Mouse (Mus musculus) C2C12 (cell line): ENCODE results near the gene Adcy9. TPM values are rescaled to one million over a fixed set of nuclear protein-coding genes. Genes with fewer than 3 reads are reported as not detected.

Experiments
- H3K27me3 ChIP-seq: one replicate; pipeline ENCODE4 v1.6.1; 2011; ENCODE audit not compliant: control insufficient read depth, insufficient read depth, insufficient read length
- H3K36me3 ChIP-seq: one replicate; pipeline ENCODE4 v1.6.1; 2011; ENCODE audit not compliant: control insufficient read depth, insufficient read depth
- H3K4me3 ChIP-seq: one replicate; pipeline ENCODE4 v1.5.1; 2011; ENCODE audit warnings: mild to moderate bottlenecking, control low read depth; ENCODE audit not compliant: poor library complexity, insufficient read depth, severe bottlenecking
- H3K79me2 ChIP-seq: one replicate; pipeline ENCODE4 v1.6.1; 2011; ENCODE audit not compliant: control insufficient read depth, insufficient read depth
- H3K79me3 ChIP-seq: one replicate; pipeline ENCODE4 v1.6.1; 2011; ENCODE audit warnings: low read depth, control low read depth
- H3ac ChIP-seq: one replicate; pipeline ENCODE3; 2011; ENCODE audit warnings: low read depth; ENCODE audit not compliant: control insufficient read depth, insufficient read length
- CEBPB ChIP-seq: IDR thresholded peaks from one replicate; pipeline ENCODE4 v1.6.1; 2011; ENCODE audit warnings: low read depth, mild to moderate bottlenecking, control low read depth, moderate library complexity
- CTCF ChIP-seq: IDR thresholded peaks from one replicate; pipeline ENCODE4 v1.5.1; 2011; ENCODE audit not compliant: control insufficient read depth, insufficient read depth, insufficient read length
- FOSL1 ChIP-seq: IDR thresholded peaks from one replicate; pipeline ENCODE4 v1.8.0; 2011; ENCODE audit warnings: mild to moderate bottlenecking, low read length; ENCODE audit not compliant: poor library complexity, insufficient read depth, severe bottlenecking
- MAX ChIP-seq: IDR thresholded peaks from one replicate; pipeline ENCODE4 v1.6.1; 2011; ENCODE audit warnings: mild to moderate bottlenecking, control low read depth
- MYOD1 ChIP-seq: IDR thresholded peaks from one replicate; pipeline ENCODE4 v1.6.1; 2011; ENCODE audit warnings: low read depth; ENCODE audit not compliant: control insufficient read depth, insufficient read length
- MYOG ChIP-seq: IDR thresholded peaks from one replicate; pipeline ENCODE4 v1.6.1; 2011; ENCODE audit not compliant: control insufficient read depth, insufficient read length; ENCODE audit errors: extremely low read depth
- USF1 ChIP-seq: IDR thresholded peaks from one replicate; pipeline ENCODE4 v1.6.1; 2011; ENCODE audit warnings: low read depth, mild to moderate bottlenecking, control low read depth, moderate library complexity
- polyA plus RNA-seq: library from polyadenylated mRNA; unstranded; fragments of >200 nt; fragmentation: generic; extraction: Trizol; gene quantifications from one replicate; pipeline ENCODE4 v1.2.1, GENCODE M21; 2012; ENCODE audit warnings: missing spikeins

Adcy9 gene
- polyA plus RNA-seq, 1 experiment = 2.2 TPM

DNA sequence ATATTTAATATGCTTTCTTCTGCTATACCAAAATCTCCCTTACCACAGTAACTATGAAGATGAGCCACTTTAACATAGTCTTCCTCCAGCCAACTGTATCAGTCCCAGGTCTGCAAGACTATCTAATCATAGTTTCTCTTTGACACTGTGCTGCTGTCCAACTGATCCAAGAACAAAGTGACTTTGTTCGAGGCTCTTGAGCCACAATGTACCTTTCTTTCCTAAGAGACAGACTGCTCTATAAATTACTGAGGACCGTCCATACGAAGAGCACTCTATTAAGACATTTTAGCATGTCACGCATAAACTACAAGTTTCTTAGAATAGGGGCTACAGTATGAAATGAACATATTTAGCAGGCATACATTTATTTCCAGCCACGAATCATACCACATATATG lies 46.0 kb downstream of the Adcy9 start:
- H3K79me3 ChIP-seq = no peaks in the 10 kb centered on the region
- no peak overlapping the region for H3K4me3 ChIP-seq
- H3K79me2 ChIP-seq = no peaks in the 10 kb centered on the region
- H3K27me3 ChIP-seq = no peaks in the 10 kb centered on the region
- TF ChIP-seq MAX = no peak
- TF ChIP-seq MYOD1 = no peak
- no peak for TF ChIP-seq CTCF
- TF ChIP-seq MYOG = no peak
- TF ChIP-seq FOSL1 = no peak
- TF ChIP-seq CEBPB = no peak
- no peak for TF ChIP-seq USF1
- no peak overlapping the region for H3ac ChIP-seq
- H3K36me3 ChIP-seq = no peaks in the 10 kb centered on the region

DNA sequence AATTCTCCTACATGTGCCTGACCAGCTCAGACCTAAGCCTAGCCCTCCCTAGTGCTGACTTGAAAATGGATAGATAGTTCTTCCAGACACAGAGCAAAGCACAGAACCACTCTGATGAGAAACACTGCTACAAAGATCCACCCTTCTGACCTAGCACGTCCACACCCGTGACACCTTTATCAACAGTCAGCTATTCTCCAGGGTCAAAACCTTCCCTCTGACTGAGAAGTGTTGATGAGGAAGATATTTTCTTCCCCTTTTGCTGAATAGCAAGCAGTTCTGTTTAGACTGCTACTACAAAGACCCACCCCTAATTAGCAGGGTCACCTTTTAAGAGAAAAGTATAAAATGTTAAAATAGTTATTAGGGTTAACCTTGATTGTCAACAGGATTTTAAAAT lies 49.3 kb downstream of the Adcy9 start:
- H3K27me3 ChIP-seq = no peaks in the 10 kb centered on the region

DNA sequence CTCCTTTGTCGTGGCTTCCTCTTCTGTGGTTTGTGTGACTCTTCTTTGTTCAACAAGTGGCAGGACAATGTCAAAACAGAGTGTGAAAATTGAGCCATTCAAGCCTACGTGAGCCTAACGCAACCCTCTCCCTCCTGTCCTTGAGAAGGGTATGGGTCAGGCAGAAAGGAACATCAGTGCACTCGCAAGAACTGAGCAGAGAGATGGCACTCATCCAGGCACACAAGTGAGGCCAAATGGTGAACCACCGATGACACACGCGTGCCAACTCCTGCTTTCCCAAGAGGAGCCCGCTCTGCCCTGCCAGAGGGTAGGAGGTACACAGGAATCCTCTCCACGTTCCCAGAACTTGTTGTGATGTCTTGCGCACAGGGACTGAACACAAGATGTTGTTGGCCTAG lies 50.2 kb downstream of the Adcy9 start:
- Histone ChIP-seq H3K36me3 (no peaks in the 10 kb centered on the region), H3ac (no peak overlapping the region), H3K79me2 (no peaks in the 10 kb centered on the region), H3K79me3 (no peaks in the 10 kb centered on the region), H3K4me3 (no peak overlapping the region), H3K27me3 (no peaks in the 10 kb centered on the region)
- no peak for TF ChIP-seq USF1
- TF ChIP-seq MYOG = no peak
- TF ChIP-seq CTCF = no peak
- no peak for TF ChIP-seq MYOD1
- TF ChIP-seq CEBPB = no peak

More for the DNA sequence above, 49.3 kb downstream of the Adcy9 start:
- no peak overlapping the region for H3K4me3 ChIP-seq
- H3K36me3 ChIP-seq = no peaks in the 10 kb centered on the region
- no peaks in the 10 kb centered on the region for H3K79me3 ChIP-seq
- no peak overlapping the region for H3ac ChIP-seq
- no peaks in the 10 kb centered on the region for H3K79me2 ChIP-seq
- no peak for TF ChIP-seq USF1
- TF ChIP-seq MAX = no peak
- TF ChIP-seq CEBPB = no peak
- no peak for TF ChIP-seq MYOD1
- TF ChIP-seq MYOG = no peak
- no peak for TF ChIP-seq FOSL1

DNA sequence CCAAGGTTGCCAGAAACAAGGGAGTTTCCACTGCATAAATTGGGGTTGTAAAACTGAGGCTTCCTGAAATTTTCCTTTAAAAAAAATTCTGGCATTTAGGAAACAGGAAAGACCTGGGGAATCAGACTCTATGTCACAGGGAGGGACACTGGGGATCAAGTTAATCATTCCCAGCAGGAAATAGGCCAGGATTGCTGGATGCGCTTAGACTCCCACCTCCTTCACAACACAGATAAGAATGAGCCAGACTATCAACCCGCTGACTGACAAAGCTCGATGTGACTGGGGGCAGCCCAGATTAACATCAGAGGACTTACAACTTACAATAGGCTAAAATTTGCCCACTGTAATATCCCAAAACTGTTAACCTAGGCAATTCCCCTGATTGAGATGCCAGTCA lies 52.4 kb downstream of the Adcy9 start:
- Histone ChIP-seq H3K36me3 (no peaks in the 10 kb centered on the region), H3ac (no peak overlapping the region), H3K79me2 (no peaks in the 10 kb centered on the region), H3K27me3 (no peaks in the 10 kb centered on the region), H3K4me3 (no peak overlapping the region), H3K79me3 (no peaks in the 10 kb centered on the region)
- TF ChIP-seq MAX = no peak
- TF ChIP-seq CEBPB = no peak
- TF ChIP-seq MYOG = no peak
- no peak for TF ChIP-seq USF1
- TF ChIP-seq MYOD1 = no peak
- no peak for TF ChIP-seq CTCF
- no peak for TF ChIP-seq FOSL1

DNA sequence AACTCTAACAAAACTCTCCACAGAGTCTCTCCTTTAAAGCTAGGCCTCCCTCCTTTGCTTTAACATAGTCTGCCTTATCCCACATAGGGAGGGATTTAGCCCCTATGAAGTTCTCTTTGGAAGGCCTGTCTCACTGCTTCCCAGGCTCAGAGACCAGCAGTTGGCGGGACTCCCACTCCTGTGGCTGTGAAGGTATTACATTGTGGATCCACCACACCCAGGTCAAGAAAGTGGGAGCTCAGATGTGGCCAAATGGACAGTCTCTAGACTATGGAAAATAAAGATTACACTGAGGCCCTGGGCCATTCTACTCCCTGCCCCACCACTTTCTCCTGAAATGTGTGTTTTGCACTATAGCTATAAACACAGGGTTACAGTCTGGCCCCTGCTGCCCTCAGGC lies 53.0 kb downstream of the Adcy9 start:
- no peak overlapping the region for H3ac ChIP-seq
- H3K79me3 ChIP-seq = no peaks in the 10 kb centered on the region
- TF ChIP-seq FOSL1 (no peak), MYOG (no peak)
- no peaks in the 10 kb centered on the region for H3K79me2 ChIP-seq
- no peaks in the 10 kb centered on the region for H3K27me3 ChIP-seq
- H3K4me3 ChIP-seq = no peak overlapping the region
- no peaks in the 10 kb centered on the region for H3K36me3 ChIP-seq

DNA sequence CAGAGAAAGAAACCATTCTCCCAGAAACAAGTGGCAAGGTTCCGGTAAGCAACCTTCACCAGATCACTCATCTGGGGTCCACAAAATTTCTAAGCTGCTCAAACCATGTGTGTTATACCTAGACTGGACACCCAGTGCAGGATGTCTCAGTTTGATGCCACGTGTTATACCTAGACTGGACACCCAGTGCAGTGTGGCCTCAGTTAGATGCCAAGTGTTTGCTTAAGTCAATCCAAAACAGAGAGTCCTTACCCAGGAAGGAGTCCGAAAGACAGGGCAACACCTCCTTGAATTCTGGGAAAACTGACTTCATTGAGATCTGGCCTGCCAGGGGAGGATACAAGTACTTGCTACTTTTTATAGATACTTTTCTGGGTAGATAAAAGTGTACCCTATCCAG lies 53.6 kb downstream of the Adcy9 start:
- H3K36me3 ChIP-seq = no peaks in the 10 kb centered on the region
- H3K4me3 ChIP-seq = no peak overlapping the region
- H3K79me2 ChIP-seq = no peaks in the 10 kb centered on the region
- TF ChIP-seq CEBPB (no peak), MYOD1 (no peak), MAX (no peak), MYOG (no peak), CTCF (no peak), USF1 (no peak), FOSL1 (no peak)
- no peak overlapping the region for H3ac ChIP-seq
- H3K79me3 ChIP-seq = no peaks in the 10 kb centered on the region
- H3K27me3 ChIP-seq = no peaks in the 10 kb centered on the region
